Mouse (Mus musculus): ENCODE measurements around the gene Gm14403. TPM values are rescaled to one million over a fixed set of nuclear protein-coding genes. Genes with fewer than 3 reads are reported as not detected.
"Not testable (repeated sequence)": the region's sequence is repeated elsewhere in the genome, so short reads cannot be mapped to it uniquely, and the experiment has no call there.

Gene Gm14403
- polyA plus RNA-seq, 2 experiments: 4.8 to 5.2 TPM

GRCm38 (mm10) chr2:177511381-177511780 lies 13.4 kb downstream of the Gm14403 start:
- not testable (repeated sequence) for H3K27ac ChIP-seq (replicated peaks; ENCODE audit: low read depth, low read length); ATAC-seq (ENCODE audit: low FRiP score, low read depth); H3K4me1 ChIP-seq (ENCODE audit: control insufficient read depth, insufficient read depth, low read length); H3K36me3 ChIP-seq (ENCODE audit: control insufficient read depth, insufficient read depth, low read length); H3K9me3 ChIP-seq (ENCODE audit: control insufficient read depth, low read length); DNase-seq (ENCODE audit: low spot score); H3K4me2 ChIP-seq (replicated peaks; ENCODE audit: low read depth, low read length, severe bottlenecking); H3K27me3 ChIP-seq (ENCODE audit: control insufficient read depth, insufficient read depth, low read length); H3K9ac ChIP-seq (ENCODE audit: low read depth, low read length, severe bottlenecking); H3K4me3 ChIP-seq (replicated peaks; ENCODE audit: low read length)
- WGBS: 68% methylated on average over 4 of the region's 4 CpGs

- H3K27ac ChIP-seq (replicated peaks; ENCODE audit: low read depth, low read length); H3K9ac ChIP-seq (ENCODE audit: low read depth, low read length, severe bottlenecking); H3K27me3 ChIP-seq (ENCODE audit: control insufficient read depth, insufficient read depth, low read length); H3K4me2 ChIP-seq (replicated peaks; ENCODE audit: low read depth, low read length, severe bottlenecking); H3K4me3 ChIP-seq (replicated peaks; ENCODE audit: low read length); ATAC-seq (ENCODE audit: low FRiP score, low read depth); H3K4me1 ChIP-seq (ENCODE audit: control insufficient read depth, insufficient read depth, low read length); DNase-seq (ENCODE audit: low spot score); H3K9me3 ChIP-seq (ENCODE audit: control insufficient read depth, low read length); H3K36me3 ChIP-seq (ENCODE audit: control insufficient read depth, insufficient read depth, low read length): not testable (repeated sequence)
- 92% methylated on average over 3 of the region's 3 CpGs for WGBS
Observed at GRCm38 (mm10) chr2:177511972-177512371, 14.0 kb downstream of the Gm14403 start.

GRCm38 (mm10) chr2:177513991-177514479 lies 16.0 kb downstream of the Gm14403 start:
- not testable (repeated sequence) for ATAC-seq (ENCODE audit: low FRiP score, low read depth); H3K27me3 ChIP-seq (ENCODE audit: control insufficient read depth, insufficient read depth, low read length); H3K4me1 ChIP-seq (ENCODE audit: control insufficient read depth, insufficient read depth, low read length); DNase-seq (ENCODE audit: low spot score); H3K9me3 ChIP-seq (ENCODE audit: control insufficient read depth, low read length); H3K4me2 ChIP-seq (replicated peaks; ENCODE audit: low read depth, low read length, severe bottlenecking); H3K36me3 ChIP-seq (ENCODE audit: control insufficient read depth, insufficient read depth, low read length); H3K9ac ChIP-seq (ENCODE audit: low read depth, low read length, severe bottlenecking); H3K27ac ChIP-seq (replicated peaks; ENCODE audit: low read depth, low read length); H3K4me3 ChIP-seq (replicated peaks; ENCODE audit: low read length)
- 93% methylated on average over 4 of the region's 4 CpGs for WGBS

- not testable (repeated sequence) for H3K9ac ChIP-seq (ENCODE audit: low read depth, low read length, severe bottlenecking); H3K27me3 ChIP-seq (ENCODE audit: control insufficient read depth, insufficient read depth, low read length); H3K4me2 ChIP-seq (replicated peaks; ENCODE audit: low read depth, low read length, severe bottlenecking); H3K9me3 ChIP-seq (ENCODE audit: control insufficient read depth, low read length); DNase-seq (ENCODE audit: low spot score); H3K4me1 ChIP-seq (ENCODE audit: control insufficient read depth, insufficient read depth, low read length); H3K4me3 ChIP-seq (replicated peaks; ENCODE audit: low read length); ATAC-seq (ENCODE audit: low FRiP score, low read depth); H3K27ac ChIP-seq (replicated peaks; ENCODE audit: low read depth, low read length); H3K36me3 ChIP-seq (ENCODE audit: control insufficient read depth, insufficient read depth, low read length)
- WGBS: 87% methylated on average over 9 of the region's 9 CpGs
Observed at GRCm38 (mm10) chr2:177517746-177518145, 19.7 kb downstream of the Gm14403 start.

- H3K27me3 ChIP-seq (ENCODE audit: control insufficient read depth, insufficient read depth, low read length); H3K27ac ChIP-seq (replicated peaks; ENCODE audit: low read depth, low read length); H3K4me3 ChIP-seq (replicated peaks; ENCODE audit: low read length); DNase-seq (ENCODE audit: low spot score); H3K4me1 ChIP-seq (ENCODE audit: control insufficient read depth, insufficient read depth, low read length); H3K36me3 ChIP-seq (ENCODE audit: control insufficient read depth, insufficient read depth, low read length); H3K9ac ChIP-seq (ENCODE audit: low read depth, low read length, severe bottlenecking); H3K9me3 ChIP-seq (ENCODE audit: control insufficient read depth, low read length); ATAC-seq (ENCODE audit: low FRiP score, low read depth); H3K4me2 ChIP-seq (replicated peaks; ENCODE audit: low read depth, low read length, severe bottlenecking): not testable (repeated sequence)
- WGBS: 89% methylated on average over 7 of the region's 7 CpGs
Observed at GRCm38 (mm10) chr2:177518354-177518753, 20.3 kb downstream of the Gm14403 start.

GRCm38 (mm10) chr2:177518960-177519359 lies 20.9 kb downstream of the Gm14403 start:
- H3K36me3 ChIP-seq (ENCODE audit: control insufficient read depth, insufficient read depth, low read length); H3K9me3 ChIP-seq (ENCODE audit: control insufficient read depth, low read length); H3K27me3 ChIP-seq (ENCODE audit: control insufficient read depth, insufficient read depth, low read length); DNase-seq (ENCODE audit: low spot score); H3K4me1 ChIP-seq (ENCODE audit: control insufficient read depth, insufficient read depth, low read length); H3K4me3 ChIP-seq (replicated peaks; ENCODE audit: low read length); ATAC-seq (ENCODE audit: low FRiP score, low read depth); H3K4me2 ChIP-seq (replicated peaks; ENCODE audit: low read depth, low read length, severe bottlenecking); H3K9ac ChIP-seq (ENCODE audit: low read depth, low read length, severe bottlenecking); H3K27ac ChIP-seq (replicated peaks; ENCODE audit: low read depth, low read length): not testable (repeated sequence)
- WGBS: 87% methylated on average over 1 of the region's 1 CpGs
